In genomic region chr7:118633951-118634350, GRCm38 (mm10) we compare ENCODE assay signal across 25 mouse cellular contexts. TPM values are rescaled to one million over a fixed set of nuclear protein-coding genes. Genes with fewer than 3 reads are reported as not detected.
"Had no signal": no experiment of that assay in that cellular context is flagged by ENCODE, and none has a peak within 500 bp of the region (broad histone marks: within the 10 kb centered on the region; RNA-seq: fewer than 3 reads in every experiment).

No protein-coding gene starts in this region.

- H3K27me3 ChIP-seq: limb, embryonic 12.5 days; limb, embryonic 15.5 days; midbrain, embryonic 12.5 days; midbrain, embryonic 15.5 days; neural tube, embryonic 12.5 days; neural tube, embryonic 15.5 days; stomach, embryonic 15.5 days had no signal

- H3K9me3 ChIP-seq: limb, embryonic 12.5 days; limb, embryonic 15.5 days; midbrain, embryonic 12.5 days; midbrain, embryonic 15.5 days; neural tube, embryonic 12.5 days; neural tube, embryonic 15.5 days; stomach, embryonic 15.5 days had no signal

- H3K27ac ChIP-seq: limb, embryonic 12.5 days; limb, embryonic 15.5 days; liver, embryonic 14.5 days; macrophage; midbrain, embryonic 12.5 days; midbrain, embryonic 15.5 days; neural tube, embryonic 12.5 days; neural tube, embryonic 15.5 days; stomach, embryonic 15.5 days had no signal

- DNase-seq: kidney, adult 18-20 months; kidney, postnatal 14 days; kidney, postnatal 4 days; left cerebral cortex, postnatal 4 days; liver, postnatal 0 days; lung, embryonic 14.5 days; retina, postnatal 1 day; right cerebral cortex, postnatal 25 days; spleen, adult 18-20 months; thymus, adult 2 months; thymus, postnatal 25 days had no signal

- H3K4me3 ChIP-seq: limb, embryonic 12.5 days; limb, embryonic 15.5 days; midbrain, embryonic 12.5 days; midbrain, embryonic 15.5 days; neural tube, embryonic 12.5 days; neural tube, embryonic 15.5 days; stomach, embryonic 15.5 days had no signal

- H3K36me3 ChIP-seq: limb, embryonic 12.5 days; limb, embryonic 15.5 days; midbrain, embryonic 12.5 days; midbrain, embryonic 15.5 days; neural tube, embryonic 12.5 days; neural tube, embryonic 15.5 days; stomach, embryonic 15.5 days had no signal

- H3K4me2 ChIP-seq: limb, embryonic 12.5 days; limb, embryonic 15.5 days; liver, embryonic 11.5 days; lung, embryonic 14.5 days; midbrain, embryonic 12.5 days; midbrain, embryonic 15.5 days; neural tube, embryonic 12.5 days; neural tube, embryonic 15.5 days; stomach, embryonic 15.5 days had no signal

- H3K4me1 ChIP-seq: limb, embryonic 12.5 days; limb, embryonic 15.5 days; midbrain, embryonic 12.5 days; midbrain, embryonic 15.5 days; neural tube, embryonic 12.5 days; neural tube, embryonic 15.5 days; stomach, embryonic 15.5 days had no signal

- H3K9ac ChIP-seq: limb, embryonic 12.5 days; limb, embryonic 15.5 days; liver, embryonic 14.5 days; liver, postnatal 0 days; lung, embryonic 14.5 days; midbrain, embryonic 12.5 days; midbrain, embryonic 15.5 days; neural tube, embryonic 12.5 days; neural tube, embryonic 15.5 days; stomach, embryonic 15.5 days had no signal

- ATAC-seq: inflammation-experienced regulatory T-cells, adult 6 months; intestine, embryonic 16.5 days; liver, postnatal 0 days; lung, postnatal 0 days; midbrain, embryonic 15.5 days had no signal

RNA-seq across cellular contexts. Expression of gene Tmc5, which starts 36.9 kb away (rescaled TPM):
- total RNA-seq: megakaryocyte, adult 5-6 weeks had no signal
- polyA plus RNA-seq: inflammation-experienced regulatory T-cells, adult 6 months; limb, embryonic 12.5 days; liver, embryonic 11.5 days; liver, embryonic 14.5 days; macrophage had no signal

RNA-seq across cellular contexts. Expression of gene Tmc7, which starts 49.4 kb away (rescaled TPM):
- polyA plus RNA-seq: inflammation-experienced regulatory T-cells, adult 6 months; macrophage had no signal
